Mouse (Mus musculus): Measurements from ENCODE around the gene Fam20a.

The Fam20a gene

GRCm38 (mm10) chr11:109721781-109722446, at the start of gene Fam20a:
TSS of gene Fam20a (minus strand) at chr11:109722279.
- no peak for DNase-seq (ENCODE audit: low read depth, low spot score)

GRCm38 (mm10) chr11:109771381-109771780, 49.3 kb upstream of the Fam20a start:
- DNase-seq (ENCODE audit: low read depth, low spot score) = no peak

- no peak for DNase-seq (ENCODE audit: low read depth, low spot score)
Measured at GRCm38 (mm10) chr11:109770185-109770584, 48.1 kb upstream of the Fam20a start.

GRCm38 (mm10) chr11:109769091-109769490, 47.0 kb upstream of the Fam20a start:
- no peak for DNase-seq (ENCODE audit: low read depth, low spot score)

GRCm38 (mm10) chr11:109760063-109760462, 38.0 kb upstream of the Fam20a start:
- no peak for DNase-seq (ENCODE audit: low read depth, low spot score)

- DNase-seq (ENCODE audit: low read depth, low spot score) = no peak
Measured at GRCm38 (mm10) chr11:109758616-109759215, 36.6 kb upstream of the Fam20a start.

GRCm38 (mm10) chr11:109754105-109754602, 32.1 kb upstream of the Fam20a start:
- DNase-seq (ENCODE audit: low read depth, low spot score) = peak; percentile 20

- DNase-seq (ENCODE audit: low read depth, low spot score) = no peak
Measured at GRCm38 (mm10) chr11:109751636-109752603, 29.8 kb upstream of the Fam20a start.

- DNase-seq (ENCODE audit: low read depth, low spot score) = no peak
Measured at GRCm38 (mm10) chr11:109745210-109745609, 23.1 kb upstream of the Fam20a start.

- DNase-seq (ENCODE audit: low read depth, low spot score) = no peak
Measured at GRCm38 (mm10) chr11:109737967-109738366, 15.9 kb upstream of the Fam20a start.

- DNase-seq (ENCODE audit: low read depth, low spot score) = no peak
Measured at GRCm38 (mm10) chr11:109736406-109736805, 14.3 kb upstream of the Fam20a start.

GRCm38 (mm10) chr11:109734341-109734740, 12.3 kb upstream of the Fam20a start:
- DNase-seq (ENCODE audit: low read depth, low spot score) = no peak

GRCm38 (mm10) chr11:109732726-109733438, 10.8 kb upstream of the Fam20a start:
- DNase-seq (ENCODE audit: low read depth, low spot score) = no peak

GRCm38 (mm10) chr11:109728371-109728770, 6.3 kb upstream of the Fam20a start:
- no peak for DNase-seq (ENCODE audit: low read depth, low spot score)

GRCm38 (mm10) chr11:109722711-109723110, 632 bp upstream of the Fam20a start:
- DNase-seq (ENCODE audit: low read depth, low spot score) = no peak

- no peak for DNase-seq (ENCODE audit: low read depth, low spot score)
Measured at GRCm38 (mm10) chr11:109721320-109721780, 729 bp downstream of the Fam20a start.

- DNase-seq (ENCODE audit: low read depth, low spot score) = no peak
Measured at GRCm38 (mm10) chr11:109720809-109721319, 1.2 kb downstream of the Fam20a start.

- DNase-seq (ENCODE audit: low read depth, low spot score) = no peak
Measured at GRCm38 (mm10) chr11:109719399-109719798, 2.7 kb downstream of the Fam20a start.

GRCm38 (mm10) chr11:109717966-109718895, 3.8 kb downstream of the Fam20a start:
- no peak for DNase-seq (ENCODE audit: low read depth, low spot score)

GRCm38 (mm10) chr11:109717448-109717847, 4.6 kb downstream of the Fam20a start:
- no peak for DNase-seq (ENCODE audit: low read depth, low spot score)

Data from brain, embryonic 18.5 days (tissue).